Mouse (Mus musculus) common myeloid progenitor, adult 5-6 weeks (primary cell): ENCODE results near the gene Bcr. TPM values are rescaled to one million over a fixed set of nuclear protein-coding genes. Genes with fewer than 3 reads are reported as not detected.
"Not testable (repeated sequence)": the region's sequence is repeated elsewhere in the genome, so short reads cannot be mapped to it uniquely, and the experiment has no call there.

Experiments used
- ATAC-seq: replicated peaks from 2 replicates; pipeline ENCODE4 v1.8.0; 2016; ENCODE audit warnings: low read depth, mild to moderate bottlenecking, moderate TSS enrichment, inconsistent platforms; ENCODE audit not compliant: poor library complexity, severe bottlenecking
- total RNA-seq: library from RNA; stranded (forward); fragments of 200-1000, 187-1606 nt; gene quantifications from 2 replicates; pipeline ENCODE4 v1.2.3, GENCODE M21; 2017

Gene Bcr
- total RNA-seq = 17.5 and 33.8 TPM in 2 replicates

DNA sequence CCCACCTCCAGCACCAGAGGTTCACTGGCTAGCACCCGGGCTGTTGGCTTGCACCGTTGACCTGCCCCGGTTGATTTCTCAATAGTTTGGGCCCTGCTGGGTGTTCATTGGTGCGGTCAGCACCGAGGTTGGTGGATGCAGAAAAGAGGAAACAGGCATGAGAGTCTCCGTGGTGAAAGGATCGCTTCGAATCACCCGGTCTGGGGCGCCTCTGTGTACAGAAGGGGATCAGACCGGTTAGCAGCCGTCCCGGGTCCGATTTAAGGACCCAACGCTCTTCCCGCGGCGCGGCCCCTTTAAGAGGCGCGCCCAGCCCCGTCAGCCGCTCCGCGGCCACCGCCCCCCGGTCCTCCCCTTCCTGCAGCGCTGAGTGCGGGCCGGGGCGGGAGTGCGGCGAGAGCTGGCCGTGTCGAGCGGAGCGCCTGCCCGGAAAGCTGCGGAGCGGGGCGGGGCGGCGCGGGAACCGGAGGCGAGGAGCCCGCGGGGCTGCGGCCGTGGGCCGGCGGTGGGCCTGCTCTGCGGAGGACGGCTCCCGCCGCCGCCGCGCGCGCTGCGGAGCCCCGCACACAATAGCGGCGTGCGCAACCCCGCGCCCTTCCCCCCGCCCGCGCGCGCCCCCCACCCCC is at the start of gene Bcr:
Gene Bcr, plus strand, starts transcription at position 376 of the 626 bp plus-strand sequence.
- ATAC-seq = peak; percentile 50

DNA sequence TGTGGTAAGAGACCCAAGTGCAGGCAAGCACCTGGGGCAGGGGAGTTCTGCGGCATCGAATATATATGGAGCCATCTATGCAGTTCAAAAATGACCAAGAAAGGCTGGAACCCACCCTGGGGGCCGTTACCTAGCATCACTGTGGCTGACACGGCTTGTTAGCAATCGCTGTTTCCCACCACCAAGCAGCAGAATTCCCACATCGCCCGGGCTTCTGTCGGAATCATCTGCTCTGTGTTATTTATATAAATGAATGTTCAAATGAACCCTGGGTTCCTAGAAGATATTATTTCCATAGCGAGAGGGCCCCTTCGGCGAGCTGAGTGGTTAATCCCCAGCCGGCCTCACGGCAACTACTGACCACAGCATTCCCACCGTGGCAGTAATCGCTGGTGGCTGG is 49.7 kb upstream of the Bcr start:
- ATAC-seq = no peak

DNA sequence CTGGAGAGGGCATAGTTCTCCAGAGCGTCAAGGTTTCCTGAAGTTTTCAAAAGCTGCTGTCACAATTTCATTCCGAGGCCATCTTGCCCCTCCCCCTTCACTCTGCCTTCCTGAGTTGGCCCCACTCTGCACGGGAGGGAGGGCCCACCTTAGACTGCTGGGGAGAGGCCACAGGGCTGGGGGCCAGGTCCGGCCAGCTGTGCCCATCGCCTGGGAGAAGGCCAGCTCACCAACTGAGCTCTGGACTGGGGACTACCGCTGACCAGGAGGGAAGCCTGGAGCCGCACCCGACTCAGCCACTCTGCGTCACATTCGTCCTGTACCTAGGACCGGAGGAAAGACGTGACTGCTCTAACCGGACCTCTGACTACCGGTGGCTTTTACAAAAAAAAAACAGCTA is 44.9 kb upstream of the Bcr start:
- ATAC-seq = no peak

DNA sequence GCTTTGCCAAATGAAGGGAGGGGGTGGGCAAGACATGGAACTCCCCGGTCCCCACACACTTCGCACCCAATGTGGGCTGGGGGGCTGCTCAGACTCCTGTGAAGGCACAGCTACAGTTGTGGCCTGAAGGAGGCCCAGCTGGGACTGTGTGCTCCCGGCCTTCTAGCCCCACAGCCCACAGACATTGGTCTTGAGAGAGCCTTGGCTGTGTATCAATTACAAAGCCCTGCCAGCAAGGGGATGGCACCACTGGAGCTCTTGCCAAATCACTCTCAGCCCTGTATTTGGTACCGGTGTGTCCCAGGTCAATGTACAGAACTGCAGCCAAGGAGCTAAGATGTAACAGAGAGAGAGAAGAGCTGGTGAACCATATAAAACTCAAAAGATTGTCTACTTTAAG is 43.9 kb upstream of the Bcr start:
- no peak for ATAC-seq

DNA sequence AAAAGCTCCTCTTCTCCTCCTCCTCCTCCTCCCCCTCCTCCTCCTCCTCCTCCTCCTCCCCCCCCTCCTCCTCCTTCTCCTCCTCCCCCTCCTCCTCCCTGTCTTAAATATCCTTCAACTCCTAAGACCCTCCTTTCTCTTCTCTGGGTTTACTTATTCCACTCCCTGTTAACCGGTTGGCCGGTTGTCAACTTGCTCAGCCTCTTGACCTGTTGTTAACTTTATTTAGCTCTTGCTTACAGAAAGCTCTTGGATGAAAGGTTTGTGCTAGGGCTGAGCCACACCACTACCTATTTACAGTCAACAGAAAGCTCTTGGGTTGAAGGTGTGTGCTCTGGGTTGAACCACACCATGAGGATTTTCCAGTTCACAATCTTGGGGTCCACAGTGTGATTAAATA is 40.1 kb upstream of the Bcr start:
- no peak for ATAC-seq

DNA sequence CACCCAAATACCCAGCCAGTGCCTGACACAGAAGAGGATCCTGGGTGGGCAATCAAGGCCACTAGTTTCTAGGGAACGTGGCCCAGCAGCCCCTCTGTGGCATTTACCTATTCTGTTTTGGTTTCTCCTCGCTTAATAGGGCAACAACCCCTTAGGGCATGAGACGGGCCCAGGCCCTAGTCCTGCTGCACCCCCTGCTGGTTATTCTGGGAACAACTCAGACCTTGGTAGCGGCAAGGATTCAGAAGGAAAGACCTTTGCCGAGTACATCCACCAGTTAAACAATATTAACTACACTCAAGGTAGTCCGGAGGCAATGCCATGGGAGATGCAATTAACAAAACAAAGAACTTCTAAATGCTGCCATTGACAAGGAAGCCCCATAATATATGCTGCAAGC is 39.3 kb upstream of the Bcr start:
- peak; percentile 93 for ATAC-seq

DNA sequence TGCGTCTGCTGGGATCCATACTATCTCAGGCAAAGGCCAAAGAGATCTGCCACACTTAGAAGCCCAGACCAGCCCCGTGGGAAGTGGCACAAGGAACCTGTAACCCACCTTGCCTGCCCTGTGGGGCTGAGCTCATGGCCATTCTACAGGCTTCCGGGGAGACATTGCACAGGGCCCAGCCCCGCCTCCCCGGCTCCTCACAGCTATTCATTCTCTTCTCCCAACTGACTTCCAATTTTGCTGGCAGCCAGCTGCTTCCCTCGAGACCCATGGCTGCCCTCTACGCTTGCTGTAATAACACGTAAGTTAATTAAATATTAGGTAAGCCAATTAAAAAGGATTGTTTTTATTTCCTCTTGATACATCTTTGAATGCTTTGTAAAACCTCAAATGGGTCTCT is 33.9 kb upstream of the Bcr start:
- ATAC-seq = no peak

DNA sequence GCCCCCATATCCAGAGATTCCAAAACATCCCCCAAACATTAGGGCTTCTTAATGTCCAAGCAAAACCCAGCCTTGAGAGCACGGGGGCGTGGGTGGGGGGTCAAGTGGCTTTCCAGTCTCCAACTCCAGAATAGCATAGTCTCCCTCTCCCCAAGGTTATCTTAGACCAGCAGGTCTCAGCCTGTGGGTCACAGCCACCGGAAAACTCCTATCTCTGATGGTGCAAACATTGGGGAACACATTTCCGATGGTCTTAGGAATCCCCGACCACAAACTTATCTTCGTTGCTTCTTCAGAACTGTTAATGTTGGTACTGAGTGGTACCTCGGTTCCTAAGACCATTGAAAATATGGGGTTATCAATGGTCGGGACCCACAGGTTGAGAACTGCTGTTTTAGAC is 31.6 kb upstream of the Bcr start:
- ATAC-seq = peak; percentile 50

DNA sequence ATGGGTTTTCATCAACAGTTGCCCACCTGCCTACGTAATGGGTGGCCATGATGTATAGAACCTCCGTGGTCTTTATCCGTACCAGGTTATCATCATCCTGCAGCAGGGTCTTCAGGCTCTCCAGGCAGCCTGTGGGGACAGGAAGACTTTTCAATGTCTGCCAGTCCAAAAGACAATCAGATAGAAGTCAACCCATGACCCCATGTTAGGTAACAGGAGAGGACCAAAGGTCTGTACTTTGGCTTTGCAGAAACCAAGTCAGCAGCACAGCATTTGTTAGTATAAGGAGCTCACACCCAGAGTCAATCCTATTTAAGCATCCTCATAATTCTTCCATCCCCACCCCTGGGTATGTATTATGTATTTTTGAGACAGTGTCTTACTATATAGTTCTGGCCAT is 30.7 kb upstream of the Bcr start:
- ATAC-seq = no peak

DNA sequence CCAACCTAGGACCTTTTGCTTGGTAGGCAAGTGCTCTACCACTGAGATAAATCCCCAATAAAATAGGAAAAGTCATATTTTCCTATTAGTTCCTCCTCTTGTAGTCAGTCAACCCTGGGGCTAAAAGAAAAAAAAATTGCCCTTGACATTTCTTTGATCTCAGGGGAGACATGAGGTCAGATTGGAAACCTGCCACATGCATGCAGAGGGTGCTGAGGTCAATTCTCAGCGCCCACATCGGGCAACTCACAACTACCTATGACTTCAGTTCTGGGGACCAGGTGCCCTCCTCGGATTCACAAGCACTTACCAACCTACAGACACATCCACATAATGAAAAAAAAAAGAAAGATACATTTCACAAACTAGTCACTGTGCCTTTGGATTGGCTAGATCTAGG is 30.2 kb upstream of the Bcr start:
- no peak for ATAC-seq

DNA sequence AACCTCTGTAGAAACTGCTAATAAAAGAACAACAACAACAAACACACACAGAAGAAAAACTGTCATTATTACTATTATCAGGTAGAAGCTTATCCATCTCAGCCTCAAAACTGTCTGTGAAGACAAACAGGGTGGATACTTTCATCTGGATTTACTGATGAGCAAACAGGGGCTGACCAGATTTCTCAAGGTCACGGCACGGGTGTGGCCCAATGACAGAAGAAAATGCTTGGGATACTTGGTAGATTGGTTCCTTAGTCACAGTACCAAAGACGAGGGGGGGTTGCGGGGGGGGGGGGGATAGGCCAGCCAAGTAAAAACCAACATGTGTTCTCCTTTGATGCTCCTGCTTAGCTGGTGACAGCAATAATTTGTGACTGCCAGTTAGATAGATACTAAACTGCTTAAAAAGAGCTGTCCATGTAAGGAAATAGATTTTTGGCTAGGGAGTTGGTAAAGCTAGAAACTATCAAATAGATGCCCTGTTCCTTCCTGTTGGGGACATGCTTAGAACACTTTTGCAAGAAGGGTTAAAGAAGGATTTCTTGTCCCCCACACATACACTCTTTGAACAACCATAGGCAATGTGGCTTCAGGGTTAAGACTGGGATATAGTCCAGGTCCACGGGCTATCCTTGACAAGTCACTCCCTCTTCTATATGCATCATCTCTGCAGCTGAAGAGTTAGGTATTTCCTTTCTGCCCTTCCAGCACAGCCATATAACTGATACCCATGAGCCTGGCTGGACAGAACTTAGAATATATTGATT is 28.9 kb upstream of the Bcr start:
- ATAC-seq = no peak

DNA sequence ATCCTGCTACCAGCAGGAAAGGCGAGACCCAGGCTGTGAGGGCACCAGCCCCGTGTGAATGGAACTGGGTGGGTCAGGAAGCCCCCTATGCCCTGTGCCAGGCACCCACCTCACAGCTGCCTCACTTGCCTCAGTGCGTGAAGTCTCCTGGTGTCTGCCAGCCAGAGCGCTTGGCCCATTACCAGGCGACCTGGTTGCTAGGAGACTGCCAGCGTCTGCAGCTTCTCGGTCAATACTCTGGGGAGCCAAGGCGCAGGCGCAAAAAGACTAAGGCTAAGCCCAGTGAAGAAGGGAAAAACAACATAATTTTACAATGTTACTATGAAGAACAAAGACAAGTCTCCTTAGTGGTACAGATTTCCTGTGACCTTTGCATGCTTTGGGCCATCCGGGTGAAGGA is 28.0 kb upstream of the Bcr start, which contains the start of gene Rsph14:
Gene Rsph14, minus strand, starts transcription at position 192 of the 400 bp plus-strand sequence.
- ATAC-seq = no peak

DNA sequence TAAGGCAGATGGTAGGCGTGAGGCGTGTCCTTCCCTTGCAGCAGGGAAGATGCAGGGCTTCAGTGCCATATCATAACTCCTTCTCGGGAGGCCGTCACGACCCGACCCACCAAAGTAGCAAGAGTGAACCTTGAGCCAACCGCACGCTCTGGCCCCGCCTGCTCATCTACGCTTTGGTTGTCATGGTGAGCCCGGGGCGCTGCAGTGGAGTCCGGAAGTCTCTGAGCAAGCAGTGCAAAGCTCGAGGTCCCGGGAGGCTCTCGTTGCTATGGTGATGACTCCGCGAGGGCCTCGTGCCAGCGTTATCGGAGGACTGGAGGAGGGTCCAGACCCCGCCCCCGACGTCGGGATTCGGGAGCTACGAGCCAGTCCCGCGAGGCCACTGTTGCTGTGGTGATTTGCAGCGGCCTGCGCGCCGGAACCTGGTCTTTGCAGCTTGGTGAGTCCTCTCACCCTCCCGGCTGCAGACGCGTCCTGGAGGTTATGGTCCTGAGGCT is 23.5 kb upstream of the Bcr start, which contains the start of gene Rab36:
Gene Rab36, plus strand, starts transcription at position 176 of the 497 bp plus-strand sequence.
- ATAC-seq = peak; percentile 93

DNA sequence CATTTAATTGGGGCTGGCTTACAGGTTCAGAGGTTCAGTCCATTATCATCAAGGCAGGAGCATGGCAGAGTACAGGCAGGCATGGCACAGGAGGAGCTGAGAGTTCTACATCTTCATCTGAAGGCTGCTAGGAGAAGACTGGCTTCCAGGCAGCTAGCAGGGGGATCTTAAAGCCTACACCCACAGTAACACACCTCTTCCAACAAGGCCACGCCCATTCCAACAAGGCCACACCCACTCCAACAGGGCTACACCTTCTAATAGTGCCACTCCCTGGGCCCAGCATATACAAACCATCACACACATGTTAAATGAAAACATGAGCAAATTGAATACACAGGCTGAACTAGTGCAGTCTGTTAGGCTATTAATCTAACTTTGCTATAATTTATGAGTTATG is 18.3 kb upstream of the Bcr start:
- not testable (repeated sequence) for ATAC-seq

DNA sequence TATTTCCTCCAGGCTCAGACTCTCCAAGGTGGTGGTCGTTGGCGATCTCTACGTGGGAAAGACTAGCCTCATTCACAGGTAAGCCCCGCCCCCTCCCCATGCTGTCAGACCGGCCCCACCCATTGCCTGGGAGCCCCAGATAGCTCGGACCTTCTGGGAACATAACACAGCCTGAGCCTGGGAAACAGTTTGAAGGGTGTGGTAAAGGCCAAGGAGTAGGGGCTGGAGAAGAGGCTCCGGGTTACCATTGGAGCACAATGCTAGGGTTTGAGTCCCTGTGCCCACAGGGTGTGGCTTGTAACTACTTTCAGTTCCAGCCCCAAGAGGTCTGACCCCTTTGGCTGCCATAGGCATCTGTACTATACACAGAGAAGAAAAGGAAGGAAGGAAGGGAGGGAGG is 15.9 kb upstream of the Bcr start:
- no peak for ATAC-seq

DNA sequence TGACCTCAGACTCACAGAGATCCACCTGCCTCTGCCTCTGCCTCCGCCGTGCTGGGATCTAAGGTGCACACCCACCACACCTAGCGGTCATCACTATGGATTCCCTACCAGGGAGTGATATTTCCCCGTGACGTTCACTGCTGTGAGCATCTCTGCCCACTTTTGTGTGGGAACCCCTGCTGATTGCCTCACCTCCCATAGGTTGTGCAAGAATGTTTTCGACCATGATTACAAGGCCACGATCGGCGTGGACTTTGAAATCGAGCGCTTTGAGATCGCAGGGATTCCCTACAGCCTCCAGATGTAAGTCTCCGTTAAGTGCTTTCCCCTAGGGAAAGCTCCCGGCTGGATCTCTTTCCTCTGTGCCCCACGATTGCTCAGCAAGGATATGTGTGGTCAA is 14.6 kb upstream of the Bcr start:
- ATAC-seq = no peak

DNA sequence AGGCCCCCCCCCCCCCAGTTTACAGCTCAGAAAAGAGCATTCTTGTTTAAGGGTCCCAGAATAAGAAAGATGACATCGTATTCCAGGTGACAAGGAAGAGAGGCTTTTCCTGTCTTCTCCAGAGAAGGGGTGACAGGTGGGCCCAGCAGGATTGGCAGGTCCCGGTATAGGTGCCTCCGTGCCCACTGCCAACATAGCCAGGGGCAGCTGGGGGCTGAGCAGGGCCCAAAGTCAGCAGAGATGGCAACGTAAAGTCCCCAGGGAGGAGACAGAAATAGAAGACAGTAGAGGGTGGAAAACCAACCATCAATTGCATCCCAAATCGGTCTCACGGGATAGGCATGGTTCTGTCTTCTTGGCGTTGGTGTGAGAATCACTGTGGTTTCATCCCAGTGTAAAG is 11.7 kb upstream of the Bcr start:
- no peak for ATAC-seq

DNA sequence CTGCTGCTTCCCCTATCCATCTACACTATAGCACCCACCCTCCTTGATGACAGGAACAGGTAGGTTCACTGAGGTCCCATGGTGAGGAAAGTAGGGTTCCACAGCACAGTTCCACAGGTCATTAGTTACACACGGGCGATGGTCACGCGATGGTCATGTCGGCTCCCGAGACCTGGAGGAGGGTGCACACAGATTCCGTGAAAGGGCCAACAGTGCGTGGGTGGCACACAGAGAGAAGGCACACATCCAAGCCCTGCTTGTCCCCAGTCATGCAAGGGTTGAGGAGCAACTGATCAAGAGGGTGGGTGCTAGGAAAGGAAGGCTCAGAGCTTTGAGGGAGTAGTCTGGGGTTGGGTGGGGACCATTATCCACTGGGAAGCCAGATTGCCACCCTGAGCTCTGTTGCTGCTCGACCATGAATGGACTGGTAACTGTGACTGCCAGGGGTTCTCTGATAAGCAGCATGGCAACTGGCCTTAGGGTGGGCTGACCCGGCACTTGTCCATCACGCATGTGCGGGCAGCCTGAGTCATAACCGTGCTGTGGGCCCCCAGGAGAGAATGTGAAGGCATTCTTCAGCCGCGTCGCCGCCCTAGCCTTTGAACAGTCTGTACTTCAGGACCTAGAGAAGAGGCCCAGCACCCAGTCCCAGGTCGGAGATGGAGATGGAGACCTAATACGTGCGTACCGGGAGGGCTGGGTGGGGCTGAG is 8.9 kb upstream of the Bcr start:
- no peak for ATAC-seq

DNA sequence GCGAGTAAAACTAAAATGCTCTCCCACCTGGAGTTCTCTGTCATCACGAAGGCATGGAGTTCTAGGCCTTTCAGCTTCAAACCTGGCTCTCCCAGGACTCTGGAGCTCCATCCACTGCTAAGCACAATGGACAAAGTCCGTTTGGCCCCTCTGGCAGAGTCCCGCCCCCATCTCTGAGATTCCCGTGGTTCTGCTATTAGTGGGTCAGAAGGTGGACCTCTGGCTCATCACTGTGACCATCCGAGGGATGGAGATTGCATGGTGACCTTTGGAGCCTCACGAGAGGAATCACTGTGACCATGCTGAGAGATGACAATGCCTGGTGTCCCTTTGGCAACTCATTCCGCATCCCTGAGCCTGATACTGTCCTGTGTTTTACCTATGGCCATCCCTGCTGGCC is 7.5 kb upstream of the Bcr start:
- no peak for ATAC-seq

DNA sequence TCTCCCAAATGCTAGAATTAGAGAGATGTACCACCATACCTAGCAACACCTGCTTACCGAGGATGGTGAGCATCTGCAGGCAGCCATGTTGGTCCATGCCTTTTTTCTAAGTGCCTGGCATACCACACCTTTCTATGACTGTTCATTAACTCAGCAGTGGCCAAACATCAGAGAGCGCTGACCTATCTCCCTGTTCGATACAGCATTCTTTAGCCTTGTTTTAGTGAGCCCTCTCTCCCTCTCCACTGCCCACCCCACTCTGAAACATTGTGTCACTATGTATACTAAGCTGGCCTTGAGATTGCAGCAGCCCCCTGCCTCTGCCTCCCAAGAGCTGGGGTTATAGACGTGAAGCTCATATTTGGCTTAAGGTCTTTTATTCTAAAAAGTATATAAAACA is 6.7 kb upstream of the Bcr start:
- ATAC-seq = no peak

DNA sequence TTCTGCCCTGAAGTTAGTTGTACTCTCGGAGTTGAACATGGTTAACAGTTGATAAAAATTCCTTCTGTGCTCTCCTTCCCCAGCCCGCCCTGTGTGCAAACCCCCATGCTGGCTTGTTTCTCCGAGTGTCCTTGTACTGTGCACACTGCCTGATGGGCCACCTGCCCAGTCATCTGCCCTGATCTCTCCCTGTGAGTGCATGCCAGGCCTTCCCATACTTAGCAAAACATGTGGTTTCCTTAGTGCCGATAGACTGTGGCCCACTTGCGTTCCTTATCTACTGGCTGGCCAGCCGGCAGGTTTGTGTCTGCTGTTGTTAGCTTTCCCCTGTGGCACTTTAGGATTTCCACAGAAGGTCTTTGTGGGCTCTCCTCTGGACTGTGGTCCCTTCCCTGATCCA is 6.3 kb upstream of the Bcr start:
- ATAC-seq = peak; percentile 34
